Mouse (Mus musculus): ENCODE measurements around the gene Ralgapb.

DNA sequence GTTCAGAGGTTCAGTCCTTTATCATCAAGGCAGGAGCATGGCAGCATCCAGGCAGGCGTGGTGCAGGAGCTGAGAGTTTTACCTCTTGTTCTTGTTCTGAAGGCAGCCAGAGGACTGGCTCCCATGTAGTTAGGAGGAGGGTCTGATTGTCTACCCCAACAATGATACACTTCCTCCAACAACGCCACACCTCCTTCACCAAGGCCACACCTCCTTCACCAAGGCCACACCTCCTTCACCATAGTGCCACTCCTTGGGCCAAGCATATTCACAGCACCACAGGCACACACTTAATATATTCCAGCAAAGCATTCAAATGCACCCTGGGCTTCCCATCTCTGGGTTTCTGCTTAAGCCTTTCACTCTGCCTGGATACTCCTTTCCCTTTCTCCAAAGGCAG lies 135.6 kb downstream of the Ralgapb start:
- TF ChIP-seq CTCF (IDR thresholded peaks at IDR 0.05): no peak
- TF ChIP-seq POLR2A (IDR thresholded peaks at IDR 0.05; ENCODE audit: insufficient read depth, low read depth, low read length): no peak
